Mouse (Mus musculus) mouse embryonic stem cell (cell line): ENCODE results near the gene Ubxn11.

Experiments used
- in situ Hi-C, 2 experiments: fragments of 300-500 bp; cut with MboI; formaldehyde crosslinking; loops; 1 replicate in 1 of 2; 3 replicates in 1 of 2; pipeline ENCODE4 v1.14.3; 2019 to 2020; ENCODE audit warnings: low sequenced_read_pairs in 2 of 2, low pct_unique_long_range_greater_than_20kb in 1 of 2, mixed read lengths in 1 of 2; ENCODE audit not compliant: unreplicated experiment in 1 of 2

Gene Ubxn11

DNA sequence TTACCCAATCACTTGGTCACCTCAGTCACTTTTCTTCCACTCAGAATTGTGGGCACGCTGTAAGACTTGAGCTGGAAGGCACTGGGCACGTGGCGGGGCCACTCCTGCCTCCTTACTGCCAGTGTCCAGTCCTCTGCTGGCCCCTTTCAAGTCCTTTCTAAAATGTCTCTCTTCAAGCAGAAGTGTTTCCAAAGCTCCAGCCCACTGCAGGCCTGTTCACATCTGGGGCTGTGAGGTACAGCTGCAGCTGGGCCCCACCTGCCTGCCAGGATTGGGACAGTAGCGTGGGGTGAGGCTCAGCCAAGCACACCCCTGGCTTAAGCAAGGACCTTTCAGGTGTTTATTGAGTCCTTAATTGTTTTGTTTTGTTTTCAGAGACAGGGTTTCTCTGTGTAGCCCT is 11.7 kb downstream of the Ubxn11 start:
- in situ Hi-C loops, result no loop called here

- in situ Hi-C loops, result no loop called here
Observed at GRCm38 (mm10) chr4:134115215-134116144, 13.1 kb downstream of the Ubxn11 start.

GRCm38 (mm10) chr4:134116501-134116900 is 14.1 kb downstream of the Ubxn11 start:
- in situ Hi-C loops, result no loop called here

GRCm38 (mm10) chr4:134117012-134117411 is 14.6 kb downstream of the Ubxn11 start:
- in situ Hi-C loops, result no loop called here

DNA sequence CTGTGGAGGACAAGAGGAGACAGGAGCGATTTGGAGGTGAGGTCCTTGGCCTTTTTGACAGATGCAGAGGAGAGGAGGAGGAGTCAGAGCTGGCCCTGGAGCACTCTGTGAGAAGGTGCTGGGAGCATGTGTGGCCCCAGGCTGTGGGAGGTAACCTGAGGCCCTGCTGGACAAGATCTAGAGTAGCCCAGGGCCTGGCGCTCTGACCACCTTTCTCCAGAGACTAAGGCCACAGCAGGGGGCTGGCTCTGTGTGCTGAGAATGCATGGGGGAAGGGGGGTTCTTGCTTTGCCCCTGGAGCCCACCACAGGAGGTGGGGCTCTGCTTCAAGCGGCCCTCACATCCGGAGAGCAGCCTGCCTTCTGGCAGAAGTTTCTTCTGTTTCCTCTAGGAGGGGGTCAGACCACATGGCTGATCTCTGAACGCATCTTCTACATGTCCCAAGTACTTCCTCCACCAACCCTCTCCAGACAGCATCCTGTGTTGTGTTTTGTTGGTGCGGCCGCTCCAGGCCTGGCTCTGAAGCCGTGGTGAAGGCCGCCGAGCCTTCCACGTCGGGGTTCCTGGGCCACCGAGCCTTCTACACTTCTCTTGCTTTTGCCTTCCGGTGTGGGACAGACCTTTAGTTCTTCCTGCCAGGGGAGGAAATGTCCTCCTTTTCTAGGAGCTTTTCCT is 15.9 kb downstream of the Ubxn11 start:
- in situ Hi-C loops, result no loop called here

DNA sequence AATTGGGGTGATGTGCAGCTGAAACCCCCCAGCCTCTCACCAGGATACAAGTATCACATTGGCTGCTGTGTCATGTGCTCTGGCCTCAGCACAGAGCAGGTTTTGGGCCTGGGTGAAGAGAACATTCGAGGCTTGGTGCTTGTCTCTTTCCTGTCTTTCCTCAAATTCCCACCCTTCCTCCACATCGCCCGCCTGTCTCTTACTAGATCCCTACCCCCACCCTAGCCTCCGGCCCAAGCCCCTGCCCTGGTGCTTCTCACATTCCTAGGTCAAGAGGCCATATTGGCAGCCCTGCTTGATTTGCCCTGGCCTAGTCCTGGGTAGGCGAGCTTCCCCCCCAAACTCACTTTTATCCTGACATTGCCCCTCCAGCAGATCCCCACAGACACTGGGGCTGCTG is 16.7 kb downstream of the Ubxn11 start:
- in situ Hi-C loops, result no loop called here

DNA sequence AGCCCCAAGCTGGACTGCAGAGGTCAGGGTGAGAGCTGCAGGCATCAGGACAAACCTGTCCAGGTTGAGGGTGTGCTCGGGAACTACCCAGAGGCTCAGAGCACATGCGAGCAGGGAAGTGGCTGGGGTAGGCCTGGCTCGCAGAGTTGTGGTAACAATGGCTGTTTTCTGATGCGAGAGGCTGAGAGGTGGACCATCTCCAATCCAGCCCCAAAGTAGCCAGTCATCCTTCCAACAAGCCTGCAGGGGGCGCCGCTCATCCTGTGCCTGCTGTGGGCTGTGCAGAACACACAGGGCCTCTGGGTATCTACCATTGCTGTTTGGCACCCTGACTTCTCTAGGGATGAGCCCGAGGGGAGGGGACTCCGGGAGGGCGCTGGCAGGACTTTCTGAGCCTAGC is 17.3 kb downstream of the Ubxn11 start:
- in situ Hi-C loops, result no loop called here

DNA sequence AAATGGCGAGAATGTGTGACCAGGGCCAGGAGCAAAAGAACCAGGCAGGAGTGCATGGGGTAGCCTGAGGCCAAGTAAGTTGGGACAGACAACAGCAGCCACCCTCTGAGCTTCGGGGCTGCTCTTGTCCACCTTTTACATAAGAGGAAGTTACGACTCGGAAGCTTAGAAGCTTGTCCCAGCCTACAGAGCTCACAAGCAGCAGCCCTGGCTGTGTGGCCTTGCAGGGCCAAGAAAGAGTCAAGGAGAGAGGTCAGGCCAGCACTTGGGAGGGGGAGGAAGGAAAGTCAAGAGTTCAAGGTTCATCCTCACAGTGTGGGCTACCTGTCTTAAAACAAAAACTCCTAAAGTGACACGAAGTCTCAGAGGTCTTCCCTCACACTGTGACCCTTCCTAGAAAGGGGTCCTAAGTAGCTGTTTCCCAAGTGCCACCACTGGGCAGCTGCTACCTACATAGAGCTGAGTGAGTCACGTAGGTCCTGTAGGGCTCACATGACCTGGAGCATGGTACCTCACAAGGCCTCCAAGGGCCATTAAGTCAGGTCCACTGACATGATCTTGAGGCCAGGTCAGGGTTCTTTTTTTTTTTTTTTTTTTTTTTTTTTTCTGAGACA is 17.9 kb downstream of the Ubxn11 start:
- in situ Hi-C loops, result no loop called here

DNA sequence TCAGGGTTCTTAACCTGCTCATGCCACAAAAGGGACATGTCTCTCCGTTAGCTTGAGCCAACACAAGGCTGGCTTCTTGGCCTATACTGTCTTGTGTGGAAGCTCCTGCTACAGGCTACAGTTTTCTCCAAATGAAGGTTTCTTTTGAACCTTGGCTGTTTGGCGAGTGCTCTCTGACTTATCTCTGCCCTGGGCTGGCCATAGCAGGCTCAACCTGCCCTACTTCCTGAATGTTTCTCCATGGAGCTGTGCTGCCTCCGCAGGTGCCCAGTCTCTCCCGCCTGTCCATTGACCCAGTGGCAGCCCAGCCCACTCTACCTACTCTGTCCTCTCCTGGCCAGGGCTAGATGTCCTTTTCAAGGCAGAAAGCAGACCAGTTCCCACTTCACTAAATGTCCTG is 18.5 kb downstream of the Ubxn11 start:
- in situ Hi-C loops, result no loop called here

GRCm38 (mm10) chr4:134121571-134121970 is 19.2 kb downstream of the Ubxn11 start:
- in situ Hi-C loops, result no loop called here

DNA sequence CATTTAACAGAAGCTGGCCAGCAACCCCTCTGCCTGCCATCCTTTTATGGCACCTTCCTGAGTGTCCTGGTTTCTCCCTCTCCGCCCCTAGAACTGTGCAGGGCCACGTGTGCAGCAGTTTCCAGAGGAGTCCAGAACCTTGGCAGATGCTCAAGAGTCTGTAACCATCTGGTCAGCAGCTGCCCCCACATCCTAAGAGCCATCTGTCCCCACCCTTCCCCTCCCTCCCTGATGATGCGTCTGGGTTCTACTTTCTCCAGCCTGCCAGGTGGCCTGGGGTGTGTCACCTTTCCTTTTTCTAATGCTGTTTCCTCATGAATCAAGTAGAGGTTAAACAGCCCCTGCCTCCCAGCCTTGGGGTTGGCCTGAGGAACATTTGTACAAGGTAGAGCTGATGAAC is 19.9 kb downstream of the Ubxn11 start:
- in situ Hi-C loops, result no loop called here

- in situ Hi-C loops, result no loop called here
Observed at GRCm38 (mm10) chr4:134123147-134123546, 20.8 kb downstream of the Ubxn11 start.

DNA sequence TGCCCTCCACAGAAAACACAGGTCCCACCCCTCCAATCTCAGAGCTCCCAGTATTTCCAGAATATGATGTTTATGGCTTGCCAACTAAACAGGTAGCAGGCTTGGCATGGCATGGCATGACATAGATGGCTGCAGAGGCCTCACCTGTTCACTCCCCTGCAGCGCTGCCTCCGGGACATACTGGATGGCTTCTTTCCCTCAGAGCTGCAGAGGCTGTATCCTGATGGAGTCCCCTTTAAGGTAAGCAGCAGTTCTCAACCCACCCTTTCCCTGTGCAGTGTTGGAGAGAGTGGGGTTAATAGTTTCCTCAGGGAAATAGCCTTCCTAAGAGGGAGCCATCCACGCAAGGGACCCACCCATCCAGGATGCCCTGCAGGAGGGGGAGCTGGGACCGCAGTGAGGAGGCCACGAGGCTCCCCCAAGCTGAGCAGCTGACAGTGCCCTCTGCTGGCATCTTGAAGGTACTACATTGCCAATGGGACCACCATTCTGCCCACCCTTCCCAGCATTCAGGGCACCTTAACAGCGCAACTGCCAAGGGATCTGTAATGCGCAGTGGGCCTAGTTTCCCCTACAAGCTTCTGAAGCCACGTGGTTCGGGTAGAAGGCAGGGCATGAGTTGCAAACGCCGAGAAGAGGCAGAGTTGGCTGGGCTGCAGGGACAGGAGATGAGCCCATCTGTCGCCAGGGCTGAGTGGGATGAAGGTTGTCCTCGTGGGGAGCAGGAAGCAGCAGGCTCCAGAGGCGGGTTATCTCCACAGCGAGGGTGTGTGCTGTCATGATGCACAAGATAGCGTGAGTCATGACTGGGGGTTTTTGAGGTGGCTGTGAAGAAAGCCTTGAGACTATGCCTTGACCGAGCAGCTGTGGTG is 21.5 kb downstream of the Ubxn11 start:
- in situ Hi-C loops, result no loop called here

DNA sequence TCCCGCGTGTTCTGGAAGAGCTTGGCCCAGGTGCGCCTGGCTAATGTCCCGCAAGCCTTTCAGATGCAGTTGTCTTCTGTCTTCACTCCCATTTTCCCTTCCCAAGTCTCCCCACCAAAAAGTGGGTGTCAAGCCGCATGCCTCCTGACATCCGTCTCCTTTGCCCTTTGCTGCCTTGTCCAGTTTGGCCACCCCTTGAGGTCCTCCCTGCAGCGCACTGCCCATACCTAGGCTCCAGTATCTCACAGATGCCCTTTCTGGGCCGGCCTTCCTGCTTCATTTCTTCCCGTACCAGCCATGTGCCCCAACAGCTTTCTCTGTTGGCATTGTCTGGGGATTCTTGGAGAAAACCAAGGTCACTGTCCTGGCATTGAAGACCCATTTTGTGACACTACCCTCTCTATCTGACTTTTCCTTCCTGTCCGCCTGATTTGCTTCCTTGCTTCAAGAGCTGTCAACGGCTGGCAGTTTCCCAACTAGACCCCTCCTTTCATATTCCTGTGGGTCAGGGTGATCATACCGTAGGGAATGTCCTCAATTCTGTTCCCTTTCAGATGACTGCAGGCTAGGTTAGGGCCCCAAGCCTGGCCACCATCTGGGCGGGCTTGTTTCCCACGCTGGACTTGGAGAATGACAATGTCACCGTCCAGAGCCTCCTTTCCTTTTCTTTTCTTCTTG is 23.2 kb downstream of the Ubxn11 start:
- in situ Hi-C loops, result loop anchor here in 1 of 2 experiments (5.0 kb wide), 1 partner anchor 33 kb away; no protein-coding TSS in a partner anchor

GRCm38 (mm10) chr4:134126300-134127120 is 24.1 kb downstream of the Ubxn11 start:
- in situ Hi-C loops, result loop anchor here in 1 of 2 experiments (5.0 kb wide), 1 partner anchor 34 kb away; no protein-coding TSS in a partner anchor

GRCm38 (mm10) chr4:134127121-134127455 is 24.7 kb downstream of the Ubxn11 start:
- in situ Hi-C loops, result loop anchor here in 1 of 2 experiments (5.0 kb wide), 1 partner anchor 35 kb away; no protein-coding TSS in a partner anchor

GRCm38 (mm10) chr4:134127793-134128192 is 25.4 kb downstream of the Ubxn11 start:
- in situ Hi-C loops, result loop anchor here in 1 of 2 experiments (5.0 kb wide), 1 partner anchor 35 kb away; no protein-coding TSS in a partner anchor
